Mouse (Mus musculus) hindbrain, embryonic 11.5 days (tissue): ENCODE data around the gene 1700092M07Rik. TPM values are rescaled to one million over a fixed set of nuclear protein-coding genes. Genes with fewer than 3 reads are reported as not detected.

Experiments used
- ATAC-seq: fragments of 200-750 bp; cut with Nextera tagmentation; 2 replicates; pipeline ENCODE4 v1.8.0; 2017; ENCODE audit warnings: mild to moderate bottlenecking, moderate TSS enrichment, moderate library complexity; ENCODE audit not compliant: low FRiP score
- DNase-seq: peaks from one replicate; pipeline ENCODE4 v3.0.0-alpha.2; 2015; ENCODE audit warnings: low spot score
- H3K27ac ChIP-seq: fragments of 300-500 bp; sonication (generic); 2 replicates; pipeline ENCODE4 v1.5.1; 2014; ENCODE audit warnings: mild to moderate bottlenecking, low read depth, low read length
- H3K27me3 ChIP-seq: fragments of 300-500 bp; sonication (generic); 2 replicates; pipeline ENCODE4 v1.6.1; 2014; ENCODE audit warnings: mild to moderate bottlenecking, low read length, moderate library complexity, mixed read lengths; ENCODE audit not compliant: control insufficient read depth, insufficient read depth
- H3K36me3 ChIP-seq: fragments of 300-500 bp; sonication (generic); 2 replicates; pipeline ENCODE4 v1.6.1; 2014; ENCODE audit warnings: mild to moderate bottlenecking, low read length, moderate library complexity, mixed read lengths; ENCODE audit not compliant: control insufficient read depth, insufficient read depth
- H3K4me1 ChIP-seq: fragments of 300-500 bp; sonication (generic); replicated peaks from 2 replicates; pipeline ENCODE4 v1.6.1; 2014; ENCODE audit warnings: low read length, mixed read lengths; ENCODE audit not compliant: control insufficient read depth, insufficient read depth
- H3K4me2 ChIP-seq: fragments of 300-500 bp; sonication (generic); replicated peaks from 2 replicates; pipeline ENCODE4 v1.6.1; 2014; ENCODE audit warnings: mild to moderate bottlenecking, low read depth, low read length
- H3K4me3 ChIP-seq: fragments of 300-500 bp; sonication (generic); 2 replicates; pipeline ENCODE4 v1.5.1; 2014; ENCODE audit warnings: low read depth, low read length
- H3K9ac ChIP-seq: fragments of 300-500 bp; sonication (generic); 2 replicates; pipeline ENCODE4 v1.6.1; 2014; ENCODE audit warnings: low read depth, low read length
- H3K9me3 ChIP-seq: fragments of 300-500 bp; sonication (generic); 2 replicates; pipeline ENCODE4 v1.6.1; 2016; ENCODE audit warnings: low read length; ENCODE audit not compliant: control insufficient read depth
- whole genome bisulfite sequencing: fragments of 180-500 bp; shearing (Covaris S2); extraction: QIAGEN DNeasy Blood & Tissue Kit; methylation state at CpG from one replicate; pipeline ENCODE4 v1.1.7; 2014; 5-methylcytosine and 5-hydroxymethylcytosine counted together
- polyA plus RNA-seq: library from polyadenylated mRNA; unstranded; fragments of >200 nt; fragmentation: Nextera tagmentation; extraction: Ambion mirVana; gene quantifications from 2 replicates; pipeline ENCODE4 v1.2.1, GENCODE M21; 2014

1700092M07Rik gene
- polyA plus RNA-seq, 1 experiment from 2014 or later, result 1.6 TPM

DNA sequence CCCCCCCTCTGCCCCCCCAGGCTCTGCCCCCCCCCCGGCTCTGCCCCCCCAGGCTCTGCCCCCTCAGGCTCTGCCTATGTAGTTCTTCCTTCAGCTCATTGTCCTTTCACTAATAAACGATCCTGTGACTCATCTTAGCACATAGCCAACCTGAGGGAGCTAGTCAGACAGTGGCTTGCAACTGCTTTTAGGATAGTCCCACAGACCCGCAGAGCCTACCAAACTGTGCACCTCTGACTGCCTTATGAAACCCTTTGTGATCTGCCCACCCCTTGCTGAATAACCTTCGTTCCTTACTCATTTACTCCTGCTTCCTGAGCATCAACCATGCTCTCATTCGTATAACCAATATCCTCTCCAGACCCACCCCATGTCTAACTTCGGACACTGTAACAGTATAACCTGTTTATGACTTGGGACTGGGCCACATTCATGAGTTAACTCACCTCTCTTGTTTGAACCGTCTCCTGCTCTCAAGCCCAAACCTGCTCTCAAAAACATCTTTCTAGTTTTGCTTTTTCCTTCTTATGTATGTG, 34.3 kb upstream of the 1700092M07Rik start:
- no peak overlapping the region for H3K4me3 ChIP-seq
- peaks cover 8% of the 10 kb centered on the region for H3K36me3 ChIP-seq
- 92% methylated on average over 6 of the region's 7 CpGs for WGBS
- H3K4me1 ChIP-seq, result no peaks in the 10 kb centered on the region
- H3K27ac ChIP-seq, result no peak overlapping the region
- DNase-seq (no peak), ATAC-seq (no peak)
- no peaks in the 10 kb centered on the region for H3K9me3 ChIP-seq
- no peak overlapping the region for H3K9ac ChIP-seq
- H3K27me3 ChIP-seq, result no peaks in the 10 kb centered on the region
- H3K4me2 ChIP-seq, result no peak overlapping the region

DNA sequence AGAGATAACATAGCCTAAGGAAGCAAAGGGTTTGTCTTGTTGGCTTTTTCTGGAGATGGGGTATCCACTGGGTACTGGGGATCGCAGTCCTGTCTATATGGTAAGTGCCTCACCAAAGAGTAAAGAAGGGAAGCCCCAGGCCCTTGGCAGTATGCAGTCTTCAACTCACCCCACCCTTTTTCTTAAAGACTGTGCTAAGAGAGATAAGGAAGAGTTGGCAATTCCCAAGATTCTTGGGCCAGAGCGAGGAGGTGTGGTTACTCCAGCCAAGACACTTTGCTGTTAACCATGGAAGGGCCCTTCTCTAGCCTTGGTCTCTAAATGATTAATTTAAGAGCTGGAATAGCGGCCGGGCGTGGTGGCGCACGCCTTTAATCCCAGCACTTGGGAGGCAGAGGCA, 33.6 kb upstream of the 1700092M07Rik start:
- Histone ChIP-seq H3K4me3 (no peak overlapping the region), H3K27me3 (no peaks in the 10 kb centered on the region), H3K36me3 (peaks cover 8% of the 10 kb centered on the region), H3K4me2 (no peak overlapping the region), H3K4me1 (0 out of 2 replicates have a peak, but pooled peaks cover 5% of the 10 kb centered on the region), H3K27ac (no peak overlapping the region), H3K9ac (no peak overlapping the region), H3K9me3 (no peaks in the 10 kb centered on the region)
- DNase-seq (no peak), ATAC-seq (no peak)
- WGBS, result 97% methylated on average over 7 of the region's 7 CpGs

DNA sequence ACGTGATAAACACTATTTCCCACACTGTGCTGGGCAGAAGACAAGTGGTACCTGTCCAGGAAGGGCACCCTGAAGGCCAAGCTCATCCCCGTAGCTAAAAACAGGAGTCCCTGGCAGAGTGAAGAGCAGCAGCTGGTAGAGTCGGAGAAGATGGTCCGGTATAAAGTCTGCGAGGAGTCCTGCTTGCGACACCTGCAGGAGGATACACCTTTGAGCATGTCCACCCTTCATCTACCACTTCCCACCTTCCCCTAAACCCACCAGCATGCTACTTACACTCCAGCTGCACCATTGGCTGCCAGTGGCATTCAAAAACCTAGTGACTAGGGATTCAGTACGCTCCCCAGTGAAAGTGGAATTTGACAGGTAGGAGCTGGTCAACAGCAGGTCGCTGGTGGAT, 31.6 kb upstream of the 1700092M07Rik start:
- H3K27ac ChIP-seq, result no peak overlapping the region
- WGBS, result 92% methylated on average over 8 of the region's 8 CpGs
- ATAC-seq, result no peak
- DNase-seq, result no peak
- H3K9ac ChIP-seq, result no peak overlapping the region
- H3K4me1 ChIP-seq, result 0 out of 2 replicates have a peak, but pooled peaks cover 5% of the 10 kb centered on the region
- H3K27me3 ChIP-seq, result no peaks in the 10 kb centered on the region
- H3K4me3 ChIP-seq, result no peak overlapping the region
- H3K4me2 ChIP-seq, result no peak overlapping the region
- peaks cover 8% of the 10 kb centered on the region for H3K36me3 ChIP-seq
- H3K9me3 ChIP-seq, result no peaks in the 10 kb centered on the region

DNA sequence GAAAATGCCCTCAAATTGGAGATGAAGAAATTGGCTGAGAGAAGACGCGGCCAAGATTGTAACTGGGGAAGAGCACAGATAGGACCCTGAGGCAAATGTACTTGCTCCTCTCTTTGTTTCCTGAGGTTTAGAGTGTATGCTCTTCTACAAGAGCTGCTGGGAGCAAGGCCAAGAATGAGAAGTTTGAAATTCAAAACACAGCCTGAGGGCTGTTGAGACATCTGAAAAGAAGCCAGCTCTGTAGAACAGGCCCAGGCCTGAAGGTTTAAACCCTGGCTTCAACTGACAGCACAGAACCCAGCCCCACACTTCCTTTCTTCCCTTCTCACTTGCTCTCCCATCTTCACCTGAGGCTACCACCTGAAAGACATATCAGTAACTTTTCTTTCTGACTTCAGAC, 30.5 kb upstream of the 1700092M07Rik start:
- no peaks in the 10 kb centered on the region for H3K9me3 ChIP-seq
- no peak overlapping the region for H3K27ac ChIP-seq
- H3K4me1 ChIP-seq, result 0 out of 2 replicates have a peak, but pooled peaks cover 5% of the 10 kb centered on the region
- WGBS, result 90% methylated on average over 2 of the region's 2 CpGs
- H3K4me3 ChIP-seq, result no peak overlapping the region
- ATAC-seq (no peak), DNase-seq (no peak)
- H3K27me3 ChIP-seq, result no peaks in the 10 kb centered on the region
- no peak overlapping the region for H3K4me2 ChIP-seq
- H3K36me3 ChIP-seq, result peaks cover 8% of the 10 kb centered on the region
- H3K9ac ChIP-seq, result no peak overlapping the region

DNA sequence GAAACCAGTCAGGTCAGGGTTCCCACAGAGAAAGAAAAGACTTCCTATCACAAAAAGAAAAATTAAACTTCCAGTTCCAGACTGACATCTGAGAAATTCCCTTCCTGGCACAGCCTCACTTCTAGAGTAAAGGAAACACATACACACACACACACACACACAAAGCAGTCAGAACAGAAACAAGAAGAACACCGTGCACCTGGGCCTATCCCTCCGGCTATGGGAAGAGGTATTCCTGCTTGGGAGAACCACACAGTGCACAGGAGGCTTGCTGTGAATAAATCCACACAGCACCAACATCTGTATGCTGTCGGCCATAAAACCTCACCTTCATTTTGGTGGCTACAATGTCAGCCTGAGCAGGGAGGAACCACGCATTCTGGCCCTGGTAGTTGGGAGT, 29.0 kb upstream of the 1700092M07Rik start:
- 0 out of 2 replicates have a peak, but pooled peaks cover 5% of the 10 kb centered on the region for H3K4me1 ChIP-seq
- no peak overlapping the region for H3K9ac ChIP-seq
- DNase-seq (no peak), ATAC-seq (no peak)
- WGBS, result 85% methylated on average over 4 of the region's 4 CpGs
- H3K4me2 ChIP-seq, result peak overlapping the region; percentile 48
- H3K27ac ChIP-seq, result no peak overlapping the region
- H3K27me3 ChIP-seq, result no peaks in the 10 kb centered on the region
- H3K9me3 ChIP-seq, result no peaks in the 10 kb centered on the region
- peaks cover 8% of the 10 kb centered on the region for H3K36me3 ChIP-seq
- H3K4me3 ChIP-seq, result peak overlapping the region; percentile 75

DNA sequence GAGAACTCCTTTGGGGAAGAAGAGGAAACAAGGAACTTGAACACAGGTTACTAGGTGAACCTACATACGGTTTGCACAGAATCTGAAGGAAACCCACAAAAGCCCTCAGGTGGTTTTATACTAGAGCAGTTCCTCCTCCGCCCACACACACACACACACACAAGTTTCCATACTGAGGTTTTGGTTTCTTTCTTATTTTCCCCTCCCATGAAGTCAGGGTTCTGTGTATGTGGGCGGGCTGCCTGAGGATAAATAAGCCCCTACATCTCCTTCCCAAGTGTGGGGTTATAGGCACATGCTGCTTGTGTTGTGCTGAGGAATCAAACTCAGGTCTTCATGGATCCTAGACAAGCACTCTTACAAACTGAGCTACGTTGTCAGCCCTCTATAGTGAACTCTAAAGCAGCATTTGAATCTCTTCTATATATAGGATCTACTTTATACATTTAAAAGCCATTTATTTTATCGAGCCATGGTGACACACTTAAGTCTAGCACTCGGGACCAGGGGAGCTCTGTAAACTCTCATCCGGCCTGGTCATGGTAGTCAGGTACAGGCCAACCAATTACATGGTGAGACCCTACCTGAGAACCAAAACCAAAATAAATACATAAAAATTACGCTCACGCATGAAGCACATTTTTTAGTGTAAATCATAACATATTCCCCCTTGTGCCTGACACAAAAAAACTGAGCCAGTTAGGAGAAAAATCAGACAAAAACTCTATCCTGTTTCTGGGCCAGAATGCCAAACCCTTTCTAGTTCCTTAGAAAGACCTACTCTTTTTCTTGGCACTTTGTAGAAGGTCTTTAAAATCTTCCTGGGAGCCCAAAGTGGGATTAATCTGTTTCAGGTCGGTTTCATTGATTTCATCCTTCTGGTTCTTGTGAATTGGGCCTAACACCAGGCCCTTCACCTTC, 28.3 kb upstream of the 1700092M07Rik start:
- Histone ChIP-seq H3K4me3 (peak overlapping the region; percentile 75), H3K4me1 (0 out of 2 replicates have a peak, but pooled peaks cover 5% of the 10 kb centered on the region), H3K36me3 (peaks cover 8% of the 10 kb centered on the region), H3K4me2 (peak overlapping the region; percentile 48), H3K9me3 (no peaks in the 10 kb centered on the region), H3K27ac (peak overlapping the region; percentile 87), H3K27me3 (no peaks in the 10 kb centered on the region), H3K9ac (peak overlapping the region; percentile 81)
- 72% methylated on average over 10 of the region's 10 CpGs for WGBS
- no peak for ATAC-seq
- no peak for DNase-seq

DNA sequence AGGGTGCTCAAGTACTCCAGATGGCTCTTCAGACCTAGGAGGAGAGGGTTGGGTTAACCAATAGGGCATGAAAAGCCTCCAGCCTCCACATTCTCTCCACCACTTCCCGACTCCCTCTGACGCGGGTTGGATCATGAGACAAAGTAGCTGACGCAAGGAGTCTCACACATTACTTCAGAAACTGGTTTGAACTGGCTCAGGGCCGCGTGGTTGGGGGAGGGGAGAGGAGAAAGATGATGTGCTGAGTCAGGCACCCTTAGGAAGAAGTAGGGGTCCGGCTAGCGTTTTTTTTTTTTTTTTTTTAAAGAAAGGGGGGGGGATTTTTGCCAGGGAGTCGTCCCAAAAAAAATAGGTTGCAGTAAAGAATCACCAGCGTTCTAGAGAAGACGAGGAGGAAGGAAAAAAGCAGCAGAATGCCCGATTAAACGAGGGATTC, 27.6 kb upstream of the 1700092M07Rik start:
- no peaks in the 10 kb centered on the region for H3K27me3 ChIP-seq
- no peaks in the 10 kb centered on the region for H3K9me3 ChIP-seq
- peak overlapping the region; percentile 48 for H3K4me2 ChIP-seq
- H3K4me3 ChIP-seq, result peak overlapping the region; percentile 75
- H3K4me1 ChIP-seq, result 0 out of 2 replicates have a peak, but pooled peaks cover 5% of the 10 kb centered on the region
- peak; percentile 76 for ATAC-seq
- peak; percentile 91 for DNase-seq
- peaks cover 3% of the 10 kb centered on the region for H3K36me3 ChIP-seq
- WGBS, result under 1% methylated on average over 13 of the region's 13 CpGs
- peak overlapping the region; percentile 81 for H3K9ac ChIP-seq
- H3K27ac ChIP-seq, result peak overlapping the region; percentile 87

DNA sequence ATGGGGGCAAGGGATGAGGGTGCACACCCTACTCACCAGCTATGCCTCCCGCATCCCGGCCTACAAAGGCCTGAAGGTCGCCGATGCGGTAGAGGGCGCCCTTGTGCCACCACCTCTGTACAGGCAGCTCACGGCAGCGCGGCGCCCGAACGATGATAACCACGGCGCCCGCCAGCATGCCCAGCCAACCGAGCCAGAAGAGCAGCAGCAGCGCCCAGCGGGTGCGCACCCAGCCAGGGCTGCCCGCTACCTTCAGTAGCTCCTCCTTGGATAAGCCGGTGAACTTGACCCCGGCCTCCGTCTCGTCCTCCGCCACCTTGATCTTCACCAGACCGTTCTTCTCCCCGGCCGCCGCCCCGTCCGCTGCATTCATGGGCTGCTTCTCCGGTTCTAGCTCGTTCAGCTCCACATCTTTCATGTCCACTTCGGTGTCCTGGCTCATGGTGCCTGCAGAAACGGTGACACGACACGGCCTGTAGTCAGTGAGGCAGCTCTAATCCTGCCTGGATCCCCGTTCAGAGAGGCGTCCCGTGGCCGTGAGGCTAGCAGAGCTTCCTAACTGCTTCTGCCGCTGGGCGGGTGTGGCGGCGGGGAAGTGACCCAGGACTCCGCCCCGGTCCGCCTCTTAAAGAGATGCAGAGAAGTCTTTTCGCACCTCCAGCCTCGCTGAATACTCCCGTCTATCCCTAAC, 27.1 kb upstream of the 1700092M07Rik start:
- Histone ChIP-seq H3K27ac (peak overlapping the region; percentile 87), H3K4me3 (peak overlapping the region; percentile 75), H3K36me3 (no peaks in the 10 kb centered on the region; the same call in 1 of the 2 replicates), H3K4me1 (0 out of 2 replicates have a peak, but pooled peaks cover 5% of the 10 kb centered on the region), H3K9ac (peak overlapping the region; percentile 81), H3K9me3 (no peaks in the 10 kb centered on the region), H3K27me3 (no peaks in the 10 kb centered on the region), H3K4me2 (peak overlapping the region; percentile 48)
- under 1% methylated on average over 47 of the region's 51 CpGs for WGBS
- ATAC-seq, result peak; percentile 96
- peak; percentile 92 for DNase-seq
